Mouse (Mus musculus): ENCODE measurements around the gene Hdac4.

GRCm38 (mm10) chr1:92060532-92061064, 134.9 kb downstream of the Hdac4 start:
- no peak for TF ChIP-seq POLR2A (IDR thresholded peaks at IDR 0.05; ENCODE audit: low read depth, low read length)
- TF ChIP-seq CTCF (IDR thresholded peaks at IDR 0.05; ENCODE audit: extremely low read depth, insufficient read depth, insufficient read length, insufficient replicate concordance): no peak
